In the genomic region with DNA sequence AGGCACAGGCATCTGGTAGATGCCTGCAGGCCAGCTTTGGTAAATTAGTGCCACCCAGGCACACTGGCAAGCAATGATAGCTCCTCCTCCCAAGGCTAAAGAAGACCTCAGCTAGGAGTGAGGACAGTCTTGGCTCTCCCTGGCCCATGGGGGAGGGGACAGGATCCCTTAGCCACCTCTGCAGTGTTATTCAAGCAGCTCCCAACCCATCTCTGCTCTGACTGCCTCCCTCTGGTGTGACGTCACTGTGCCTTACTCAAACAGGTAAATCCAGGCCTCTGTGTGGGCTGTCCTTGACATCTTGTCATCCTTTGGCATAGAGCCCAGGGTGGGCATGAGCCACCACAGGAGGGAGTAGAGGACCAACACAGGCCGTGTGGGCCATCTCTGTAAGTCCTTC, we compare ENCODE assay signal across 17 mouse cellular contexts. TPM values are rescaled to one million over a fixed set of nuclear protein-coding genes. Genes with fewer than 3 reads are reported as not detected.
DNase-seq lines count a peak whose midpoint lies in the region; ATAC-seq and TF ChIP-seq lines count a peak whose summit lies in the region.
"Had no signal": no experiment of that assay in that cellular context is flagged by ENCODE, and none has a peak within 500 bp of the region (broad histone marks: within the 10 kb centered on the region; RNA-seq: fewer than 3 reads in every experiment).

No protein-coding gene starts in this region.

- H3K36me3 ChIP-seq in intestine, postnatal 0 days (ENCODE audit: control insufficient read depth, insufficient read depth), result no peaks in the 10 kb centered on the region
- H3K36me3 ChIP-seq in intestine, embryonic 16.5 days (ENCODE audit: control insufficient read depth, insufficient read depth, low read length), result no peaks in the 10 kb centered on the region
- H3K36me3 ChIP-seq: lung, embryonic 15.5 days; neural tube, embryonic 15.5 days had no signal

- no peak overlapping the region for H3K9ac ChIP-seq in intestine, postnatal 0 days (ENCODE audit: low read depth, low read length)
- H3K9ac ChIP-seq in intestine, embryonic 16.5 days (ENCODE audit: low read depth, low read length), result no peak overlapping the region
- H3K9ac ChIP-seq: lung, embryonic 15.5 days; neural tube, embryonic 15.5 days had no signal

- H3K9me3 ChIP-seq in intestine, postnatal 0 days (ENCODE audit: control insufficient read depth), result no peaks in the 10 kb centered on the region
- no peaks in the 10 kb centered on the region for H3K9me3 ChIP-seq in intestine, embryonic 16.5 days (ENCODE audit: control insufficient read depth, low read length)
- H3K9me3 ChIP-seq: lung, embryonic 15.5 days; neural tube, embryonic 15.5 days had no signal

- no peak overlapping the region for H3K4me3 ChIP-seq in intestine, postnatal 0 days (ENCODE audit: low read depth, low read length)
- H3K4me3 ChIP-seq in intestine, embryonic 16.5 days (ENCODE audit: low read length), result no peak overlapping the region
- H3K4me3 ChIP-seq: lung, embryonic 15.5 days; neural tube, embryonic 15.5 days had no signal

- no peak overlapping the region for H3K4me2 ChIP-seq in intestine, postnatal 0 days (replicated peaks; ENCODE audit: low read depth)
- H3K4me2 ChIP-seq in intestine, embryonic 16.5 days (ENCODE audit: low read depth, low read length), result no peak overlapping the region
- H3K4me2 ChIP-seq: liver, embryonic 11.5 days; lung, embryonic 15.5 days; neural tube, embryonic 15.5 days had no signal

- DNase-seq in cerebellum, adult 9-11 months, result peak; percentile 30
- DNase-seq in cerebellum, postnatal 36 days, result no peak
- peak; percentile 62 for DNase-seq in testis, postnatal 10 days (ENCODE audit: low spot score)
- no peak for DNase-seq in testis, postnatal 14 days (ENCODE audit: low spot score)
- no peak for DNase-seq in gastrocnemius, postnatal 4 days (ENCODE audit: low spot score in 2 of 2)
- DNase-seq in liver, result no peak
- DNase-seq: cerebellum, adult 2 months; gastrocnemius, postnatal 25 days; kidney, adult 11 months; kidney, postnatal 10 days; right cerebral cortex, postnatal 14 days had no signal

- H3K27me3 ChIP-seq in intestine, postnatal 0 days (replicated peaks; ENCODE audit: control insufficient read depth, insufficient read depth, low read length), result no peaks in the 10 kb centered on the region
- H3K27me3 ChIP-seq in intestine, embryonic 16.5 days (replicated peaks; ENCODE audit: control insufficient read depth, insufficient read depth, low read length), result no peaks in the 10 kb centered on the region
- H3K27me3 ChIP-seq: neural tube, embryonic 15.5 days had no signal

- no peak for ATAC-seq in intestine, postnatal 0 days
- ATAC-seq in intestine, embryonic 16.5 days, result no peak

- peak; percentile 13; the same call in 1 of the 2 replicates for TF ChIP-seq CTCF in intestine, postnatal 0 days (IDR thresholded peaks at IDR 0.05; ENCODE audit: low read depth)

- no peaks in the 10 kb centered on the region for H3K4me1 ChIP-seq in intestine, postnatal 0 days (replicated peaks; ENCODE audit: control insufficient read depth, insufficient read depth, low read length)
- H3K4me1 ChIP-seq in intestine, embryonic 16.5 days (ENCODE audit: control insufficient read depth, insufficient read depth, low read length), result no peaks in the 10 kb centered on the region; the same call in 1 of the 2 replicates

- WGBS in intestine, postnatal 0 days, result 65% methylated on average over 2 of the region's 2 CpGs
- WGBS in intestine, embryonic 16.5 days, result 54% methylated on average over 2 of the region's 2 CpGs

- no peak overlapping the region for H3K27ac ChIP-seq in intestine, postnatal 0 days (ENCODE audit: low read depth, low read length)
- H3K27ac ChIP-seq in intestine, embryonic 16.5 days (ENCODE audit: low read length), result no peak overlapping the region
- H3K27ac ChIP-seq: lung, embryonic 15.5 days; neural tube, embryonic 15.5 days had no signal

RNA-seq across cellular contexts. Expression of gene Foxo6, which starts 59.9 kb away (rescaled TPM):
- polyA plus RNA-seq in intestine, postnatal 0 days (2015; fragmentation: Nextera tagmentation; extraction: Ambion mirVana), result 0.17 and 0.20 TPM in 2 replicates
- polyA plus RNA-seq in intestine, embryonic 16.5 days (2015; fragmentation: Nextera tagmentation; extraction: Ambion mirVana), result 0.11 and 0.12 TPM in 2 replicates
- 10 to 100 TPM in 1 of 2 experiments, 1 to 10 TPM in 1; 8.8 to 10.2 TPM for total RNA-seq in gastrocnemius, postnatal 4 days (2021)
- total RNA-seq: megakaryocyte progenitor cell, adult 5-6 weeks had no signal

Comparison
In these comparisons a context has a peak if more than half of its experiments do, and no peak if none do; other contexts are left out.
1. DNase-seq: peak in cerebellum, adult 9-11 months (single experiment) and testis, postnatal 10 days (single experiment); none in cerebellum, postnatal 36 days (0 of 2), testis, postnatal 14 days (single experiment), gastrocnemius, postnatal 4 days (0 of 2) and liver (single experiment).